Mouse (Mus musculus): ENCODE data around the gene Bcl6. TPM values are rescaled to one million over a fixed set of nuclear protein-coding genes. Genes with fewer than 3 reads are reported as not detected.

Gene Bcl6
- polyA plus RNA-seq, 1 experiment from 2014 or later, result 0.72 TPM

GRCm38 (mm10) chr16:24016742-24017141 lies 28.1 kb upstream of the Bcl6 start:
- 76% methylated on average over 5 of the region's 5 CpGs for WGBS
- Histone ChIP-seq H3K4me3 (ENCODE audit: low read depth, low read length) (no peak overlapping the region), H3K27me3 (ENCODE audit: control insufficient read depth, insufficient read depth, low read length) (no peaks in the 10 kb centered on the region)

DNA sequence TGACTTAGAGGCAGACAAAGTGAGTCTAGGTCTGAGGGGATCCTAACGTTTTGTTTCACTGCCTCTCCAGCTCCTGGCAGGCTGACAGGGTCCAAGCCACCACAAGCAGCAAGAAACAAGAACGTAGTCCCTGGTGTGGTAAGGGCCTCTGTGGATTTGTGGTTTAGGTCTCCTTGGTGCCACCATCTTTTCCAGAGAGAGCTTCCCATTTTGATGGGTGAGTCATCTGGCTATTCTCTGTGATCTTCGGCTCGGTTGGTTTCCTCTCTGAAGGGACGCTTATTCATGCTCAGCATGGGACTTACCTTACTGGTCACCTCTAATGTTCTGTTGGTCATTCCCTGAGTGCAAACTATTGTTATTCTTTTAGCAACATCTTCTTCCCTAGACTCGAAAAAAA lies 27.6 kb upstream of the Bcl6 start:
- H3K4me1 ChIP-seq (ENCODE audit: control insufficient read depth, insufficient read depth, low read length), result no peaks in the 10 kb centered on the region
- no peaks in the 10 kb centered on the region for H3K36me3 ChIP-seq (ENCODE audit: control insufficient read depth, insufficient read depth, low read length)
- H3K4me2 ChIP-seq (ENCODE audit: low read depth, low read length), result no peak overlapping the region
- no peak overlapping the region for H3K9ac ChIP-seq (replicated peaks; ENCODE audit: low read depth, low read length)
- no peak for ATAC-seq (ENCODE audit: low read depth)
- H3K27ac ChIP-seq (ENCODE audit: low read depth, low read length), result no peak overlapping the region
- no peaks in the 10 kb centered on the region for H3K27me3 ChIP-seq (ENCODE audit: control insufficient read depth, insufficient read depth, low read length)
- no peaks in the 10 kb centered on the region for H3K9me3 ChIP-seq (ENCODE audit: control insufficient read depth, low read length)
- no peak overlapping the region for H3K4me3 ChIP-seq (ENCODE audit: low read depth, low read length)
- 49% methylated on average over 6 of the region's 6 CpGs for WGBS

More at GRCm38 (mm10) chr16:24016742-24017141, 28.1 kb upstream of the Bcl6 start:
- Histone ChIP-seq H3K4me2 (ENCODE audit: low read depth, low read length) (no peak overlapping the region), H3K9me3 (ENCODE audit: control insufficient read depth, low read length) (no peaks in the 10 kb centered on the region), H3K36me3 (ENCODE audit: control insufficient read depth, insufficient read depth, low read length) (no peaks in the 10 kb centered on the region), H3K9ac (replicated peaks; ENCODE audit: low read depth, low read length) (no peak overlapping the region), H3K4me1 (ENCODE audit: control insufficient read depth, insufficient read depth, low read length) (no peaks in the 10 kb centered on the region), H3K27ac (ENCODE audit: low read depth, low read length) (no peak overlapping the region)
- no peak for ATAC-seq (ENCODE audit: low read depth)

DNA sequence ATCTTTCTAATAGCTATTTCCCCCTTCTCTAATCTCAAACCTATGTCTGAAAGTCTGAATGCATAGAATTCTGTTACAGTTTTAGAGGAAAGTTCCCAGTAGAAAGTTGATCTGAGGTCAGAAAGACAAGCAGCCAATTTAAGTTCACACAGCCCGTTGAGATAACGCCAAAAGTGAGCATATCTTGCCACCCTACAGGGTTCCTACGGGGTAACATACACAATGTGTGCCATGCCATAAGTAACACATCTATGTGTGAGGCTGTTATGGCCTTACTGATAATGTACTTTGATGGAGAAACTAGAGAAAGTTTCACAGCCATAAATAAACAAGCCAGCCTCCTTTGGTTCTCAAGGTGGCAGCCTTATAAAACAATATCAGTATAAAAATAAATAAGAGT lies 25.7 kb upstream of the Bcl6 start:
- Histone ChIP-seq H3K9ac (replicated peaks; ENCODE audit: low read depth, low read length) (no peak overlapping the region), H3K27ac (ENCODE audit: low read depth, low read length) (no peak overlapping the region), H3K4me1 (ENCODE audit: control insufficient read depth, insufficient read depth, low read length) (no peaks in the 10 kb centered on the region), H3K36me3 (ENCODE audit: control insufficient read depth, insufficient read depth, low read length) (no peaks in the 10 kb centered on the region), H3K4me3 (ENCODE audit: low read depth, low read length) (no peak overlapping the region), H3K9me3 (ENCODE audit: control insufficient read depth, low read length) (no peaks in the 10 kb centered on the region), H3K4me2 (ENCODE audit: low read depth, low read length) (no peak overlapping the region), H3K27me3 (ENCODE audit: control insufficient read depth, insufficient read depth, low read length) (no peaks in the 10 kb centered on the region)
- ATAC-seq (ENCODE audit: low read depth), result no peak
- 92% methylated on average over 3 of the region's 3 CpGs for WGBS

- H3K4me2 ChIP-seq (ENCODE audit: low read depth, low read length), result no peak overlapping the region
- no peak overlapping the region for H3K4me3 ChIP-seq (ENCODE audit: low read depth, low read length)
- H3K27me3 ChIP-seq (ENCODE audit: control insufficient read depth, insufficient read depth, low read length), result no peaks in the 10 kb centered on the region
- H3K9me3 ChIP-seq (ENCODE audit: control insufficient read depth, low read length), result no peaks in the 10 kb centered on the region
- no peaks in the 10 kb centered on the region for H3K36me3 ChIP-seq (ENCODE audit: control insufficient read depth, insufficient read depth, low read length)
- ATAC-seq (ENCODE audit: low read depth), result no peak
- no peaks in the 10 kb centered on the region for H3K4me1 ChIP-seq (ENCODE audit: control insufficient read depth, insufficient read depth, low read length)
- WGBS, result 67% methylated on average over 3 of the region's 3 CpGs
- H3K27ac ChIP-seq (ENCODE audit: low read depth, low read length), result no peak overlapping the region
- H3K9ac ChIP-seq (replicated peaks; ENCODE audit: low read depth, low read length), result no peak overlapping the region
Observed at GRCm38 (mm10) chr16:24012066-24012465, 23.4 kb upstream of the Bcl6 start.

- H3K36me3 ChIP-seq (ENCODE audit: control insufficient read depth, insufficient read depth, low read length), result no peaks in the 10 kb centered on the region
- H3K4me3 ChIP-seq (ENCODE audit: low read depth, low read length), result no peak overlapping the region
- WGBS, result 74% methylated on average over 3 of the region's 3 CpGs
- no peaks in the 10 kb centered on the region for H3K27me3 ChIP-seq (ENCODE audit: control insufficient read depth, insufficient read depth, low read length)
- H3K9me3 ChIP-seq (ENCODE audit: control insufficient read depth, low read length), result no peaks in the 10 kb centered on the region
- H3K4me1 ChIP-seq (ENCODE audit: control insufficient read depth, insufficient read depth, low read length), result no peaks in the 10 kb centered on the region
- H3K9ac ChIP-seq (replicated peaks; ENCODE audit: low read depth, low read length), result no peak overlapping the region
- no peak overlapping the region for H3K27ac ChIP-seq (ENCODE audit: low read depth, low read length)
- H3K4me2 ChIP-seq (ENCODE audit: low read depth, low read length), result no peak overlapping the region
- ATAC-seq (ENCODE audit: low read depth), result no peak
Observed at GRCm38 (mm10) chr16:24011306-24011705, 22.7 kb upstream of the Bcl6 start.

GRCm38 (mm10) chr16:24009891-24010290 lies 21.2 kb upstream of the Bcl6 start:
- Histone ChIP-seq H3K4me1 (ENCODE audit: control insufficient read depth, insufficient read depth, low read length) (no peaks in the 10 kb centered on the region), H3K9me3 (ENCODE audit: control insufficient read depth, low read length) (no peaks in the 10 kb centered on the region), H3K4me3 (ENCODE audit: low read depth, low read length) (no peak overlapping the region), H3K4me2 (ENCODE audit: low read depth, low read length) (no peak overlapping the region), H3K9ac (replicated peaks; ENCODE audit: low read depth, low read length) (no peak overlapping the region), H3K27me3 (ENCODE audit: control insufficient read depth, insufficient read depth, low read length) (no peaks in the 10 kb centered on the region), H3K27ac (ENCODE audit: low read depth, low read length) (no peak overlapping the region), H3K36me3 (ENCODE audit: control insufficient read depth, insufficient read depth, low read length) (no peaks in the 10 kb centered on the region)
- ATAC-seq (ENCODE audit: low read depth), result no peak
- 90% methylated on average over 2 of the region's 2 CpGs for WGBS

DNA sequence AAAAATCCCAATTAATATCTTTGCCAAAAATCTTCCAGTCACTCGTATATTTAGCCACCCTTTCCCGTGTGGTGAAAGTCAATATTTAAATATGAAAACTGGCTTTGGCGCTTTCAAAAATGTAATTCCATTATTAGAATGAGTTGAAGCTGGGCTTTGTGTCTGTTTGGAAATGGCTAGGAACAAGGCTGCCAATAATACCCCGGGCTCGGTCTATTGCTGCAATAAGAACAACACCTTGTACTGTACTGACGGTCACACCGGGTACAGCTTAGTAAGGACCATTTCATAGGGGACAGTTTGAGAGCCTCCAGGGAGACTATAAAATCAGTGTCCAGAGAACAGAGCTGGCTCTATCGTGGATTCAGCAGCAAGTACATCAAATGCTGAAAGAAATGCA lies 17.3 kb upstream of the Bcl6 start:
- Histone ChIP-seq H3K27ac (ENCODE audit: low read depth, low read length) (no peak overlapping the region), H3K9ac (replicated peaks; ENCODE audit: low read depth, low read length) (no peak overlapping the region), H3K4me2 (ENCODE audit: low read depth, low read length) (no peak overlapping the region), H3K4me1 (ENCODE audit: control insufficient read depth, insufficient read depth, low read length) (no peaks in the 10 kb centered on the region), H3K9me3 (ENCODE audit: control insufficient read depth, low read length) (no peaks in the 10 kb centered on the region), H3K4me3 (ENCODE audit: low read depth, low read length) (no peak overlapping the region), H3K36me3 (ENCODE audit: control insufficient read depth, insufficient read depth, low read length) (no peaks in the 10 kb centered on the region), H3K27me3 (ENCODE audit: control insufficient read depth, insufficient read depth, low read length) (no peaks in the 10 kb centered on the region)
- ATAC-seq (ENCODE audit: low read depth), result no peak
- WGBS, result 82% methylated on average over 8 of the region's 8 CpGs

GRCm38 (mm10) chr16:23997912-23998311 lies 9.3 kb upstream of the Bcl6 start:
- Histone ChIP-seq H3K4me1 (ENCODE audit: control insufficient read depth, insufficient read depth, low read length) (no peaks in the 10 kb centered on the region), H3K36me3 (ENCODE audit: control insufficient read depth, insufficient read depth, low read length) (no peaks in the 10 kb centered on the region), H3K27me3 (ENCODE audit: control insufficient read depth, insufficient read depth, low read length) (no peaks in the 10 kb centered on the region), H3K4me2 (ENCODE audit: low read depth, low read length) (no peak overlapping the region), H3K9me3 (ENCODE audit: control insufficient read depth, low read length) (no peaks in the 10 kb centered on the region), H3K4me3 (ENCODE audit: low read depth, low read length) (no peak overlapping the region), H3K27ac (ENCODE audit: low read depth, low read length) (no peak overlapping the region), H3K9ac (replicated peaks; ENCODE audit: low read depth, low read length) (no peak overlapping the region)
- 83% methylated on average over 6 of the region's 6 CpGs for WGBS
- ATAC-seq (ENCODE audit: low read depth), result no peak

DNA sequence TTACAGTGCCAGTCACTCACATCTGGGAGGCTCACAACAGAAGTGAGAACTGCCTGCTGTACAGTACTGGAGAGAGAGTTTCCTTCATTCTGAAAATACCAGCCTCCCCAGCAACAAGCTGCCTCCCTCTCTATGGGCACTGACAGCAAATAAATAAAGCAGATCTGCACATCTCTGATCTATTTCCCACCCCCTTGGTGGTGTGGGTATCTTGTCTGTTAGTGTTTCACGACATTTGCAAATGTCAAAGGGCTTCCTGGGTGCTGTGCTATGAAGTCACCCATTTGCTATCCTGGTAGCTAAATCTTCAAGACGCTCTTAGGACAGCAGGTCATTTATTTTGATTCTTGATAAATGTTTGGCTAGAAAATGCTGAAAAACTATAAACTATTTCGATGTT lies 8.6 kb upstream of the Bcl6 start:
- Histone ChIP-seq H3K4me2 (ENCODE audit: low read depth, low read length) (no peak overlapping the region), H3K36me3 (ENCODE audit: control insufficient read depth, insufficient read depth, low read length) (no peaks in the 10 kb centered on the region), H3K4me1 (ENCODE audit: control insufficient read depth, insufficient read depth, low read length) (no peaks in the 10 kb centered on the region), H3K9ac (replicated peaks; ENCODE audit: low read depth, low read length) (no peak overlapping the region), H3K4me3 (ENCODE audit: low read depth, low read length) (no peak overlapping the region), H3K27ac (ENCODE audit: low read depth, low read length) (no peak overlapping the region), H3K27me3 (ENCODE audit: control insufficient read depth, insufficient read depth, low read length) (no peaks in the 10 kb centered on the region), H3K9me3 (ENCODE audit: control insufficient read depth, low read length) (no peaks in the 10 kb centered on the region)
- ATAC-seq (ENCODE audit: low read depth), result no peak
- 88% methylated on average over 3 of the region's 3 CpGs for WGBS

- 91% methylated on average over 7 of the region's 7 CpGs for WGBS
- H3K9ac ChIP-seq (replicated peaks; ENCODE audit: low read depth, low read length), result no peak overlapping the region
Observed at GRCm38 (mm10) chr16:23996342-23996741, 7.7 kb upstream of the Bcl6 start.

More at GRCm38 (mm10) chr16:23996342-23996741, 7.7 kb upstream of the Bcl6 start:
- no peak overlapping the region for H3K4me2 ChIP-seq (ENCODE audit: low read depth, low read length)
- no peak overlapping the region for H3K27ac ChIP-seq (ENCODE audit: low read depth, low read length)
- H3K27me3 ChIP-seq (ENCODE audit: control insufficient read depth, insufficient read depth, low read length), result no peaks in the 10 kb centered on the region
- H3K36me3 ChIP-seq (ENCODE audit: control insufficient read depth, insufficient read depth, low read length), result no peaks in the 10 kb centered on the region
- H3K4me1 ChIP-seq (ENCODE audit: control insufficient read depth, insufficient read depth, low read length), result no peaks in the 10 kb centered on the region
- no peak overlapping the region for H3K4me3 ChIP-seq (ENCODE audit: low read depth, low read length)
- no peak for ATAC-seq (ENCODE audit: low read depth)
- H3K9me3 ChIP-seq (ENCODE audit: control insufficient read depth, low read length), result no peaks in the 10 kb centered on the region

All from neural tube, embryonic 14.5 days (tissue).